Mouse (Mus musculus): Measurements from ENCODE around the gene Vmn2r82. TPM values are rescaled to one million over a fixed set of nuclear protein-coding genes. Genes with fewer than 3 reads are reported as not detected.

Gene Vmn2r82
- not detected in 2 replicates for polyA plus RNA-seq (2012; ENCODE audit: low replicate concordance)

DNA sequence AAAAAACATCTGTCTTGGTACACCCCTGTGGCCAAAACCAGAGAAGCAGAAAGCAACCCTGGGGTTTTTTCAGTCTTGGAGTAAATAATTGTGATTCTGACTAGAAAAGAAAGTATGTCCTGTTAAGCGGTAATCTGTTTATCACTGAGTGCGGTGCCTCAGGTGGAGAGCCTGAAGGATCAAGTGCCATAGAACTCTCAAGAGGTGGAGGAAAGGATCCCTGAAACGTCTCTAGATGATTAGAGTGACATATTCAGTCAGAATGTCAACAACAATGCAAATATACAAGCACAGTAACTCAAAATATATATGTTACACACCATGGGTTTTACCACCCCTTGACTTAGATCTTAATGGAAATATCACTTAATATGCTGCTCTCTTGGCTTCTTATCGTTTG, at the start of gene Vmn2r82:
TSS of gene Vmn2r82 (plus strand) at position 301 of the 400 bp plus-strand sequence.

Other genes starting within 250 kb of the Vmn2r82 start
- gene Vmn2r80, start 207.8 kb upstream of the Vmn2r82 start, polyA plus RNA-seq (2012; ENCODE audit: low replicate concordance) = not detected in 2 replicates
- not detected in 2 replicates for gene Vmn2r81, start 108.8 kb upstream of the Vmn2r82 start, polyA plus RNA-seq (2012; ENCODE audit: low replicate concordance)
- not detected in 2 replicates for gene Vmn2r83, start 112.2 kb downstream of the Vmn2r82 start, polyA plus RNA-seq (2012; ENCODE audit: low replicate concordance)
- 13.2 and 27.3 TPM in 2 replicates for gene Plpp2, start 177.3 kb downstream of the Vmn2r82 start, polyA plus RNA-seq (2012; ENCODE audit: low replicate concordance)
- gene Mier2, start 198.7 kb downstream of the Vmn2r82 start, polyA plus RNA-seq (2012; ENCODE audit: low replicate concordance) = 82.6 and 91.5 TPM in 2 replicates
- gene Theg, start 230.8 kb downstream of the Vmn2r82 start, polyA plus RNA-seq (2012; ENCODE audit: low replicate concordance) = not detected in 2 replicates